Mouse (Mus musculus) small intestine, adult 2 months (tissue): ENCODE results near the gene Akap13. TPM values are rescaled to one million over a fixed set of nuclear protein-coding genes. Genes with fewer than 3 reads are reported as not detected.

Source experiments
- H3K27ac ChIP-seq: fragments of 200-500 bp; 2 replicates; pipeline ENCODE4 v1.5.1; 2012; ENCODE audit warnings: low read depth, low read length, control low read depth, inconsistent platforms; ENCODE audit not compliant: insufficient read depth
- H3K27me3 ChIP-seq: fragments of 200-500 bp; 2 replicates; pipeline ENCODE4 v1.6.1; 2012; ENCODE audit warnings: mild to moderate bottlenecking, moderate library complexity, low read length, inconsistent platforms; ENCODE audit not compliant: control insufficient read depth, insufficient read depth
- H3K36me3 ChIP-seq: fragments of 200-500 bp; 2 replicates; pipeline ENCODE4 v1.6.1; 2012; ENCODE audit warnings: mild to moderate bottlenecking, low read length, control low read depth, inconsistent platforms; ENCODE audit not compliant: control insufficient read depth, insufficient read depth
- H3K4me1 ChIP-seq: fragments of 200-500 bp; 2 replicates; pipeline ENCODE4 v1.6.1; 2012; ENCODE audit warnings: low read length, inconsistent platforms, mixed read lengths; ENCODE audit not compliant: control insufficient read depth, insufficient read depth, insufficient read length
- H3K4me3 ChIP-seq: fragments of 200-500 bp; 2 replicates; pipeline ENCODE4 v1.5.1; 2012; ENCODE audit warnings: low read depth, mild to moderate bottlenecking, control low read depth, inconsistent platforms, low read length, moderate library complexity
- CTCF ChIP-seq: fragments of 200-500 bp; IDR thresholded peaks from 2 replicates; pipeline ENCODE4 v1.5.1; 2012; ENCODE audit warnings: low read depth, mild to moderate bottlenecking, control low read depth, inconsistent platforms, low read length, moderate library complexity, mixed read lengths; ENCODE audit not compliant: insufficient replicate concordance, insufficient read length; ENCODE audit errors: extremely low read depth
- POLR2A ChIP-seq: fragments of 200-500 bp; IDR thresholded peaks from 2 replicates; pipeline ENCODE4 v1.6.1; 2012; ENCODE audit warnings: low read depth, mild to moderate bottlenecking, control low read depth, inconsistent platforms, low read length, moderate library complexity
- WGBS: fragments of 180-500 bp; shearing (Covaris S2); methylation state at CpG from one replicate; pipeline ENCODE4 v1.1.7; 2018; 5-methylcytosine and 5-hydroxymethylcytosine counted together
- polyA plus RNA-seq: library from polyadenylated mRNA; depleted of rRNA; stranded (reverse); fragments of >200 nt; gene quantifications from 2 replicates; pipeline ENCODE4 v1.2.3, GENCODE M21; 2012

Gene Akap13
- polyA plus RNA-seq, 1 experiment: 15.8 TPM

- 100% methylated on average over 1 of the region's 1 CpGs for WGBS
- no peak overlapping the region for H3K4me3 ChIP-seq
- no peak overlapping the region for H3K27ac ChIP-seq
- 0 out of 2 replicates have a peak, but pooled peaks cover 4% of the 10 kb centered on the region for H3K4me1 ChIP-seq
- H3K36me3 ChIP-seq: 0 out of 2 replicates have a peak, but pooled peaks cover 2% of the 10 kb centered on the region
- TF ChIP-seq POLR2A (no peak), CTCF (no peak)
- H3K27me3 ChIP-seq: no peaks in the 10 kb centered on the region
Measured at GRCm38 (mm10) chr7:75474064-75474463, 18.7 kb downstream of the Akap13 start.

GRCm38 (mm10) chr7:75474564-75475150 is 19.3 kb downstream of the Akap13 start:
- Histone ChIP-seq H3K4me1 (peaks cover 8% of the 10 kb centered on the region; the same call in 1 of the 2 replicates), H3K36me3 (0 out of 2 replicates have a peak, but pooled peaks cover 2% of the 10 kb centered on the region), H3K27me3 (no peaks in the 10 kb centered on the region), H3K27ac (no peak overlapping the region), H3K4me3 (no peak overlapping the region)
- TF ChIP-seq POLR2A (no peak), CTCF (no peak)

- peaks cover 2% of the 10 kb centered on the region; the same call in 1 of the 2 replicates for H3K36me3 ChIP-seq
- H3K27me3 ChIP-seq: no peaks in the 10 kb centered on the region
- no peak overlapping the region for H3K4me3 ChIP-seq
- WGBS: 85% methylated on average over 2 of the region's 2 CpGs
- no peak for TF ChIP-seq CTCF
- TF ChIP-seq POLR2A: no peak
- H3K4me1 ChIP-seq: peaks cover 17% of the 10 kb centered on the region; the same call in 1 of the 2 replicates
- H3K27ac ChIP-seq: no peak overlapping the region
Measured at GRCm38 (mm10) chr7:75478060-75478459, 22.7 kb downstream of the Akap13 start.

- Histone ChIP-seq H3K27ac (peak overlapping the region; percentile 68), H3K4me1 (peaks cover 20% of the 10 kb centered on the region; the same call in 1 of the 2 replicates)
- WGBS: 20% methylated on average over 6 of the region's 6 CpGs
Measured at GRCm38 (mm10) chr7:75480721-75481426, 25.5 kb downstream of the Akap13 start.

GRCm38 (mm10) chr7:75486031-75486430 is 30.7 kb downstream of the Akap13 start:
- TF ChIP-seq POLR2A (no peak), CTCF (no peak)
- 66% methylated on average over 2 of the region's 2 CpGs for WGBS

More at GRCm38 (mm10) chr7:75480721-75481426, 25.5 kb downstream of the Akap13 start:
- Histone ChIP-seq H3K27me3 (no peaks in the 10 kb centered on the region), H3K36me3 (peaks cover 2% of the 10 kb centered on the region; the same call in 1 of the 2 replicates), H3K4me3 (no peak overlapping the region)
- no peak for TF ChIP-seq CTCF
- peak; percentile 55; the same call in 1 of the 2 replicates for TF ChIP-seq POLR2A

GRCm38 (mm10) chr7:75495941-75496441 is 40.7 kb downstream of the Akap13 start:
- H3K36me3 ChIP-seq: no peaks in the 10 kb centered on the region

More at GRCm38 (mm10) chr7:75486031-75486430, 30.7 kb downstream of the Akap13 start:
- Histone ChIP-seq H3K4me1 (peaks cover 11% of the 10 kb centered on the region; the same call in 1 of the 2 replicates), H3K4me3 (no peak overlapping the region), H3K27ac (no peak overlapping the region), H3K27me3 (no peaks in the 10 kb centered on the region), H3K36me3 (no peaks in the 10 kb centered on the region)

GRCm38 (mm10) chr7:75498627-75499026 is 43.3 kb downstream of the Akap13 start:
- Histone ChIP-seq H3K4me1 (peaks cover 27% of the 10 kb centered on the region; the same call in 1 of the 2 replicates), H3K27ac (peak overlapping the region; percentile 76), H3K27me3 (no peaks in the 10 kb centered on the region), H3K4me3 (no peak overlapping the region), H3K36me3 (no peaks in the 10 kb centered on the region)
- 13% methylated on average over 5 of the region's 5 CpGs for WGBS
- TF ChIP-seq POLR2A: no peak
- no peak for TF ChIP-seq CTCF

More at GRCm38 (mm10) chr7:75495941-75496441, 40.7 kb downstream of the Akap13 start:
- peaks cover 34% of the 10 kb centered on the region; the same call in 1 of the 2 replicates for H3K4me1 ChIP-seq
- no peak for TF ChIP-seq POLR2A
- no peak for TF ChIP-seq CTCF
- no peaks in the 10 kb centered on the region for H3K27me3 ChIP-seq
- WGBS: 66% methylated on average over 3 of the region's 3 CpGs
- no peak overlapping the region for H3K27ac ChIP-seq
- H3K4me3 ChIP-seq: no peak overlapping the region
